Mouse (Mus musculus) stomach, postnatal 0 days (tissue): ENCODE results near the gene Shisa8. TPM values are rescaled to one million over a fixed set of nuclear protein-coding genes. Genes with fewer than 3 reads are reported as not detected.
A peak's percentile ranks its signal among the peaks of the same experiment; 100 is the strongest.

Experiments
- ATAC-seq: fragments of 200-750 bp; cut with Nextera tagmentation; 2 replicates; pipeline ENCODE4 v1.8.0; 2017; ENCODE audit not compliant: low FRiP score, low TSS enrichment
- DNase-seq: peaks from one replicate; pipeline ENCODE4 v3.0.0-alpha.2; 2016; ENCODE audit warnings: low spot score
- H3K27ac ChIP-seq: fragments of 300-500 bp; sonication (generic); replicated peaks from 2 replicates; pipeline ENCODE4 v1.5.1; 2014; ENCODE audit warnings: mild to moderate bottlenecking, control low read depth
- H3K27me3 ChIP-seq: fragments of 300-500 bp; sonication (generic); 2 replicates; pipeline ENCODE4 v1.6.1; 2014; ENCODE audit warnings: low read length; ENCODE audit not compliant: control insufficient read depth, insufficient read depth
- H3K36me3 ChIP-seq: fragments of 300-500 bp; sonication (generic); 2 replicates; pipeline ENCODE4 v1.6.1; 2014; ENCODE audit warnings: low read length, mixed read lengths; ENCODE audit not compliant: control insufficient read depth, insufficient read depth
- H3K4me1 ChIP-seq: fragments of 300-500 bp; sonication (generic); replicated peaks from 2 replicates; pipeline ENCODE4 v1.6.1; 2014; ENCODE audit warnings: antibody characterized with exemption; ENCODE audit not compliant: control insufficient read depth, insufficient read depth
- H3K4me2 ChIP-seq: fragments of 300-500 bp; sonication (generic); replicated peaks from 2 replicates; pipeline ENCODE4 v1.6.1; 2014; ENCODE audit warnings: low read depth, mild to moderate bottlenecking, control low read depth, moderate library complexity
- H3K4me3 ChIP-seq: fragments of 300-500 bp; sonication (generic); 2 replicates; pipeline ENCODE4 v1.5.1; 2014; ENCODE audit warnings: low read depth, low read length, control low read depth
- H3K9ac ChIP-seq: fragments of 300-500 bp; sonication (generic); 2 replicates; pipeline ENCODE4 v1.6.1; 2014; ENCODE audit warnings: mild to moderate bottlenecking, low read length, control low read depth, mixed read lengths
- H3K9me3 ChIP-seq: fragments of 300-500 bp; sonication (generic); 2 replicates; pipeline ENCODE4 v1.6.1; 2016; ENCODE audit warnings: low read length; ENCODE audit not compliant: control insufficient read depth
- CTCF ChIP-seq: IDR thresholded peaks from 2 replicates; pipeline ENCODE4 v1.5.1; 2016; ENCODE audit warnings: antibody characterized with exemption, low read depth, mild to moderate bottlenecking, moderate library complexity
- EP300 ChIP-seq: optimal IDR thresholded peaks from 2 replicates; pipeline ENCODE3; 2016; ENCODE audit warnings: antibody characterized with exemption
- WGBS: fragments of 180-500 bp; shearing (Covaris S2); extraction: QIAGEN DNeasy Blood & Tissue Kit; methylation state at CpG from one replicate; pipeline ENCODE4 v1.1.7; 2014; 5-methylcytosine and 5-hydroxymethylcytosine counted together
- polyA plus RNA-seq: library from polyadenylated mRNA; unstranded; fragments of >200 nt; fragmentation: Nextera tagmentation; extraction: Ambion mirVana; gene quantifications from 2 replicates; pipeline ENCODE4 v1.2.1, GENCODE M21; 2015

The Shisa8 gene
- polyA plus RNA-seq, 1 experiment from 2014 or later, result 0.06 TPM

DNA sequence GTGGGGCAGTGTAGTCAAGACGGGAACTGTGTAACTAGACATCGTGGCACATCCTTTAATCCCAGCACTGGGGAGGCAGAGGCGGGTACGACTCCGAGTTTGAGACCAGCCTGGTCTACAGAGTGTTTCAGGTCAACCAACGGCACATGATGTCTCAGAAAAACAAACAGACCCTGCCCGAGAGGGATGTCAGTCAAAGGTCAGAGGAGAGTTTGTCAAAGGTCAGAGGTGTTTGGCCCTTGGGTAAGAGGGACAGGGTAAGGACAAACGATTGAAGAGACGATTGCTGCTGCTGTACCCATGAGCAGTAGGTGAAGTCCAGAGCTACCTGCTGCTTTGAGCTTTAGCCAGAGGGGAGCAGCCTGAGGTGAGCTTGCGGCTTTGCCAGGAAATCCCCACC is 29.0 kb downstream of the Shisa8 start:
- H3K4me1 ChIP-seq, result no peaks in the 10 kb centered on the region
- H3K4me2 ChIP-seq, result no peak overlapping the region
- DNase-seq (no peak), ATAC-seq (no peak)
- TF ChIP-seq CTCF (no peak), EP300 (no peak)
- no peaks in the 10 kb centered on the region for H3K27me3 ChIP-seq
- 64% methylated on average over 10 of the region's 10 CpGs for WGBS
- no peak overlapping the region for H3K9ac ChIP-seq
- H3K4me3 ChIP-seq, result no peak overlapping the region
- H3K9me3 ChIP-seq, result 0 out of 2 replicates have a peak, but pooled peaks cover 2% of the 10 kb centered on the region
- H3K36me3 ChIP-seq, result peaks cover 82% of the 10 kb centered on the region
- H3K27ac ChIP-seq, result no peak overlapping the region

- no peak for TF ChIP-seq EP300
- peak; percentile 49 for TF ChIP-seq CTCF
- Histone ChIP-seq H3K4me3 (no peak overlapping the region), H3K4me2 (no peak overlapping the region), H3K9me3 (0 out of 2 replicates have a peak, but pooled peaks cover 2% of the 10 kb centered on the region), H3K4me1 (no peaks in the 10 kb centered on the region), H3K9ac (no peak overlapping the region), H3K27ac (no peak overlapping the region), H3K27me3 (no peaks in the 10 kb centered on the region), H3K36me3 (peaks cover 83% of the 10 kb centered on the region)
- no peak for DNase-seq
- 94% methylated on average over 4 of the region's 4 CpGs for WGBS
- ATAC-seq, result no peak
These were observed 30.3 kb downstream of the Shisa8 start for GRCm38 (mm10) chr15:82182311-82182710.

DNA sequence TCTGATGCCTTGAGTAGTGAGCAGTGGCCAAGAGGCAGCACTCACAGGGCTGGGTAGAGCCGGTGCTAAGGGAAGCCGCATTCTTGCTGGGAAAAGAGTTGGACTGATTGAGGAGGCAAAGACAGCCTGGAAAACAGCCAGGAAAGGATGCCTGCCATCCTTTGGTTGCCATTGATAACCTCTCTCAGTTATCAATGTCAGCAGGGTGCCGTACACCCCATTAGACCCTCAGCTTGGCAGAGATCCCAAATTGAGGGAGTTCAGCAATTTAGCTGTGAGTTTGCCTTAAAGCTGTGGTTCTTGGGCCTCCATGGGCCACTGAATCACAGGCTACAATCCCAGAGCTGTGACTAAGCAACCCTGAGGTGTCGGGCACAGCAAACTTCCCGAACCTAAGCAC is 31.5 kb downstream of the Shisa8 start:
- Histone ChIP-seq H3K4me3 (no peak overlapping the region), H3K27me3 (no peaks in the 10 kb centered on the region), H3K9ac (no peak overlapping the region), H3K4me1 (no peaks in the 10 kb centered on the region), H3K4me2 (no peak overlapping the region), H3K27ac (no peak overlapping the region), H3K9me3 (0 out of 2 replicates have a peak, but pooled peaks cover 2% of the 10 kb centered on the region), H3K36me3 (peaks cover 82% of the 10 kb centered on the region)
- no peak for ATAC-seq
- 94% methylated on average over 5 of the region's 5 CpGs for WGBS
- DNase-seq, result no peak
- TF ChIP-seq CTCF, result no peak

DNA sequence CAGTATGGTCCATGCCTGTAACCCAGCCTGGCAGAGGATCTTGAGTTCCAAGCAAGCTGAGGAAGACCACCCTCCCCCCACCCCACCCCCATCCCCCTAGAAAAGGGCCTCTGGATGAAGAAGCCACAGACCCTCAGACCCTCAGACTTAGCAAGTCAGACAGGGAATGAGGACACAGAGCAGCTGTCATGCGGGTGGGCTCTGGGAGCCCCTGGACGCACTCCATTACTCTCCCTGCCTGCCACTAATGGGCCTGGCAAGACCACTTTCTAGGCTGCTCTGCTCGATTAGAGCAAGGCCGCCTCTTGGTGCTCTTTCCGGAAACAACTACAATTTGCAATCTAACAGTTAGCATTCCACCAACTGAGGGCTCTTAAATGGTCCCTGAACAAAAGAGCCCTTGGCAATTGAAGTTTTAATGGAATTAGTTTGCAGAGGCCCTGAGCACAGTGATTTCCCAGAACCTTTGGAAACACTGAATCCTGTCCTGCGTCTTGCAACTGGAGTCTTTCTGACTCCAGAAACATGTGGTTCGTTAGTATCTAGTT is 34.8 kb downstream of the Shisa8 start:
- WGBS, result 95% methylated on average over 7 of the region's 7 CpGs
- Histone ChIP-seq H3K4me1 (no peaks in the 10 kb centered on the region), H3K4me2 (no peak overlapping the region), H3K27ac (no peak overlapping the region), H3K9me3 (0 out of 2 replicates have a peak, but pooled peaks cover 2% of the 10 kb centered on the region), H3K36me3 (peaks cover 69% of the 10 kb centered on the region), H3K4me3 (no peak overlapping the region), H3K27me3 (no peaks in the 10 kb centered on the region), H3K9ac (no peak overlapping the region)
- ATAC-seq (no peak), DNase-seq (no peak)
- TF ChIP-seq CTCF (no peak), EP300 (no peak)

GRCm38 (mm10) chr15:82175091-82175490 is 37.5 kb downstream of the Shisa8 start:
- no peak overlapping the region for H3K4me3 ChIP-seq
- no peaks in the 10 kb centered on the region for H3K27me3 ChIP-seq
- H3K4me1 ChIP-seq, result no peaks in the 10 kb centered on the region
- TF ChIP-seq EP300 (no peak), CTCF (no peak)
- H3K9me3 ChIP-seq, result no peaks in the 10 kb centered on the region
- DNase-seq (no peak), ATAC-seq (no peak)
- no peak overlapping the region for H3K27ac ChIP-seq
- 92% methylated on average over 9 of the region's 9 CpGs for WGBS
- peaks cover 58% of the 10 kb centered on the region for H3K36me3 ChIP-seq
- H3K4me2 ChIP-seq, result no peak overlapping the region
- no peak overlapping the region for H3K9ac ChIP-seq

DNA sequence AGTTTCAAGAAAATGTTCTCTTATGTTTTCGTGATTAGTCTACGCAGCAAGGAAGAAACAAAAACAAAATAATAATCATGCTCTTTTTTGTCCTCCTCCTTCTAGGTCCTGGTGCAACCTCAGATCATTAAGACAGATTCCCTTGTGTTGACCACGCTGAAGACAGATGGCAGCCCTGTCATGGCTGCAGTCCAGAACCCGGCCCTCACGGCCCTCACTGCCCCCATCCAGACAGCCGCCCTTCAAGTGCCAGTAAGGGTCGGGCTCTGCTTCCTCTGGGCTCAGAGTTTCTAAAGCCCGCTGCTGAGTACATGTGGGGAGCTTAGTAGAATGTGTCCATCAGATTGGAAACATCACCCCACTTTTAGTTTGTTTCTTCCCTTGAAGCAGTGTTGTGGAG is 40.0 kb downstream of the Shisa8 start:
- Histone ChIP-seq H3K9me3 (no peaks in the 10 kb centered on the region), H3K4me3 (no peak overlapping the region), H3K27ac (no peak overlapping the region), H3K27me3 (no peaks in the 10 kb centered on the region), H3K4me2 (no peak overlapping the region), H3K9ac (no peak overlapping the region), H3K36me3 (peaks cover 42% of the 10 kb centered on the region), H3K4me1 (no peaks in the 10 kb centered on the region)
- no peak for DNase-seq
- TF ChIP-seq EP300, result no peak
- no peak for TF ChIP-seq CTCF
- WGBS, result 74% methylated on average over 8 of the region's 8 CpGs
- no peak for ATAC-seq
